Mouse (Mus musculus) adrenal gland, postnatal 25 days (tissue): ENCODE measurements around the gene Slc50a1. TPM values are rescaled to one million over a fixed set of nuclear protein-coding genes. Genes with fewer than 3 reads are reported as not detected.

Experiments
- DNase-seq: peaks from one replicate; pipeline ENCODE4 v3.0.0; 2021; ENCODE audit warnings: mixed read lengths
- microRNA-seq, 2 experiments: library from miRNA; unstranded; fragments of <30 nt; microRNA quantifications; one replicate each; pipeline ENCODE4 v1.2.0; 2021
- total RNA-seq: library from RNA; stranded (reverse); gene quantifications from 2 replicates; pipeline ENCODE4 v1.2.3, GENCODE M21; 2021

Slc50a1 gene
- total RNA-seq, 1 experiment from 2014 or later: 51.4 TPM

GRCm38 (mm10) chr3:89230561-89230960 is 39.8 kb downstream of the Slc50a1 start:
- no peak for DNase-seq

GRCm38 (mm10) chr3:89229276-89229675 is 41.1 kb downstream of the Slc50a1 start:
- DNase-seq: no peak

- DNase-seq: no peak
Observed at GRCm38 (mm10) chr3:89228836-89229235, 41.5 kb downstream of the Slc50a1 start, which contains the start of gene Muc1. Gene Muc1 (plus strand): TSS chr3:89229057.

GRCm38 (mm10) chr3:89228180-89228549 is 42.2 kb downstream of the Slc50a1 start:
- peak; percentile 89 for DNase-seq

GRCm38 (mm10) chr3:89227307-89228179 is 42.8 kb downstream of the Slc50a1 start:
- peak; percentile 88 for DNase-seq

- no peak for DNase-seq
Observed at GRCm38 (mm10) chr3:89226900-89227299, 43.5 kb downstream of the Slc50a1 start, which contains the start of gene Mtx1. Gene Mtx1 (minus strand): TSS chr3:89227088.

- no peak for DNase-seq
Observed at GRCm38 (mm10) chr3:89226361-89226760, 44.0 kb downstream of the Slc50a1 start.

- no peak for DNase-seq
Observed at GRCm38 (mm10) chr3:89225918-89226317, 44.5 kb downstream of the Slc50a1 start.

- DNase-seq: no peak
Observed at GRCm38 (mm10) chr3:89225321-89225815, 45.0 kb downstream of the Slc50a1 start.

GRCm38 (mm10) chr3:89224796-89225195 is 45.6 kb downstream of the Slc50a1 start:
- no peak for DNase-seq

- DNase-seq: no peak
Observed at GRCm38 (mm10) chr3:89221167-89221566, 49.2 kb downstream of the Slc50a1 start.

GRCm38 (mm10) chr3:89219546-89219945 is 50.8 kb downstream of the Slc50a1 start:
- DNase-seq: no peak

GRCm38 (mm10) chr3:89218271-89218670 is 52.1 kb downstream of the Slc50a1 start:
- no peak for DNase-seq

Small RNA genes lying within 50 kb of the gene (microRNA-seq; reads per million reads assigned to microRNA genes)
- gene Mir92b: 21.3 to 26.7 reads per million in 2 experiments

Other genes starting within 250 kb of the Slc50a1 start
- gene Rusc1, start 177.3 kb downstream of the Slc50a1 start, total RNA-seq: 21.6 and 30.2 TPM in 2 replicates
- 0.39 TPM in 1 of 2 replicates, not detected in the other for gene Gm43738, start 169.5 kb downstream of the Slc50a1 start, total RNA-seq
- gene Fdps, start 168.6 kb downstream of the Slc50a1 start, total RNA-seq: 830 and 852 TPM in 2 replicates
- 1.6 TPM in 1 of 2 replicates, not detected in the other for gene Pklr, start 134.4 kb downstream of the Slc50a1 start, total RNA-seq
- 9.3 and 17.7 TPM in 2 replicates for gene Hcn3, start 110.4 kb downstream of the Slc50a1 start, total RNA-seq
- 98.4 and 103 TPM in 2 replicates for gene Clk2, start 105.8 kb downstream of the Slc50a1 start, total RNA-seq
- 98.4 and 112 TPM in 2 replicates for gene Scamp3, start 93.1 kb downstream of the Slc50a1 start, total RNA-seq
- 17.1 and 23.7 TPM in 2 replicates for gene Fam189b, start 87.4 kb downstream of the Slc50a1 start, total RNA-seq
- gene Gba, start 67.6 kb downstream of the Slc50a1 start, total RNA-seq: 72.4 and 79.0 TPM in 2 replicates
- 6.1 and 8.7 TPM in 2 replicates for gene Thbs3, start 55.4 kb downstream of the Slc50a1 start, total RNA-seq
- 143 and 154 TPM in 2 replicates for gene Mtx1, start 43.5 kb downstream of the Slc50a1 start, total RNA-seq
- gene Muc1, start 41.5 kb downstream of the Slc50a1 start, total RNA-seq: not detected in 2 replicates
- gene Krtcap2, start 24.6 kb downstream of the Slc50a1 start, total RNA-seq: 126 and 127 TPM in 2 replicates
- 2.6 and 3.2 TPM in 2 replicates for gene Trim46, start 24.3 kb downstream of the Slc50a1 start, total RNA-seq
- 106 and 137 TPM in 2 replicates for gene Dpm3, start 11.2 kb downstream of the Slc50a1 start, total RNA-seq
- gene Efna1, start 10.6 kb upstream of the Slc50a1 start, total RNA-seq: 11.6 and 17.2 TPM in 2 replicates
- gene Efna3, start 52.4 kb upstream of the Slc50a1 start, total RNA-seq: 0.27 TPM in 1 of 2 replicates, not detected in the other
- 1.7 TPM in 1 of 2 replicates, not detected in the other for gene Efna4, start 67.5 kb upstream of the Slc50a1 start, total RNA-seq
- gene Adam15, start 79.4 kb upstream of the Slc50a1 start, total RNA-seq: 50.4 and 65.1 TPM in 2 replicates
- gene Dcst2, start 91.4 kb upstream of the Slc50a1 start, total RNA-seq: 0.38 and 0.76 TPM in 2 replicates
- gene Dcst1, start 94.7 kb upstream of the Slc50a1 start, total RNA-seq: 0.55 TPM in 1 of 2 replicates, not detected in the other
- gene Zbtb7b, start 124.2 kb upstream of the Slc50a1 start, total RNA-seq: 98.2 and 110 TPM in 2 replicates
- 3.1 TPM in 1 of 2 replicates, not detected in the other for gene Lenep, start 132.2 kb upstream of the Slc50a1 start, total RNA-seq
- gene Flad1, start 141.3 kb upstream of the Slc50a1 start, total RNA-seq: 34.7 and 35.4 TPM in 2 replicates
- 24.8 and 26.2 TPM in 2 replicates for gene Cks1b, start 147.8 kb upstream of the Slc50a1 start, total RNA-seq
- gene Shc1, start 147.9 kb upstream of the Slc50a1 start, total RNA-seq: 74.4 and 101 TPM in 2 replicates
- gene Pygo2, start 159.6 kb upstream of the Slc50a1 start, total RNA-seq: 38.6 and 46.8 TPM in 2 replicates
- 37.9 and 51.1 TPM in 2 replicates for gene Pbxip1, start 166.1 kb upstream of the Slc50a1 start, total RNA-seq
- 31.7 and 53.8 TPM in 2 replicates for gene Pmvk, start 184.0 kb upstream of the Slc50a1 start, total RNA-seq
- 4.1 and 5.5 TPM in 2 replicates for gene Kcnn3, start 249.6 kb upstream of the Slc50a1 start, total RNA-seq